Mouse (Mus musculus): ENCODE results near the gene Rbms1.

Gene Rbms1

DNA sequence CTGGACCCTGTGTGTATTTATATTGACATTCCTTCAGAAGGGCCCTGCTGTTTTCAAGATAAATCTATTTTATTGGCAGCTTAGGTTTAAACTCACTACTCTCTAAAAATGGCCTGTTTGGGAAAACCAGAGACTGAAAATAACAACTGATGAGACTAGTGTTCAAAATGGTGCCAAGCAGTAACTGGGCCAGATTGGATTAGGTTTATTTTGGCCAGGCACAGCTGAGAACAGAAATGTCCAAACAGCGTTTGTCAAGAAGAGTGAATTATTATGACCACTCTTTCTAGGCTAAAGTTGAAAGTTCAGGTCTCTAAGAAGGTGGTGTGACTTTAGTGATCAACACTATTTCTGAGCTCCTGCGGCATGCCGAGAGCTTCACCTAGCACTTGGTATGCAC, 240.0 kb downstream of the Rbms1 start:
- ChIA-PET CTCF (interaction anchor here in 2 of 4 experiments (0.6 to 1.0 kb wide), 3 partner anchors 142 to 751 kb away, joined by 3 to 4 read pairs (median 3); no protein-coding TSS in a partner anchor), POLR2A (interaction anchor here in 1 of 4 experiments (0.6 kb wide), 1 partner anchor 144 kb away, joined by 3 read pairs; no protein-coding TSS in a partner anchor)

DNA sequence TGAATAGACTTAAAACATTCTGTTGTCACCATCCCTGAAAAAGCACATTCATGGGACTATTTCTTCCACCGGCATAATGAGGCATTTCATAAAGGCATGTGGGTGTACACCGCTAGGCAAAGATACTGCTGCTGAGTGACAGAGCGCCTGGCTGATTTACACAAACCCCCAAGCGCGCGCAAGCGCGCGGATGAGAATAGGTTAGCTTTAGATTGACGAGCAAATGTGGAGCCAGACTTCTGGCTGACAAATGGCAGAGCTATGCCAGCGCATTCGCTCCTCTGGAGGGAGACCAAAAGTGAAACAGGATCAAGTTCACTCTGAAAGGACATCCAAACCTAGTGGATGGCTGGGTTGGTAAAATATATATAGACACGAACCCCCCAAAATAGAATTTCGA, 240.5 kb downstream of the Rbms1 start, which contains the start of gene Itgb6:
TSS of gene Itgb6 (minus strand) at position 130 of the 400 bp plus-strand sequence.
- ChIA-PET CTCF (interaction anchor here in 1 of 4 experiments (0.5 to 1.0 kb wide), 3 partner anchors 182 to 751 kb away, joined by 3 to 4 read pairs (median 3); no protein-coding TSS in a partner anchor), POLR2A (interaction anchor here in 1 of 4 experiments (0.6 kb wide), 1 partner anchor 144 kb away, joined by 3 read pairs; no protein-coding TSS in a partner anchor)

DNA sequence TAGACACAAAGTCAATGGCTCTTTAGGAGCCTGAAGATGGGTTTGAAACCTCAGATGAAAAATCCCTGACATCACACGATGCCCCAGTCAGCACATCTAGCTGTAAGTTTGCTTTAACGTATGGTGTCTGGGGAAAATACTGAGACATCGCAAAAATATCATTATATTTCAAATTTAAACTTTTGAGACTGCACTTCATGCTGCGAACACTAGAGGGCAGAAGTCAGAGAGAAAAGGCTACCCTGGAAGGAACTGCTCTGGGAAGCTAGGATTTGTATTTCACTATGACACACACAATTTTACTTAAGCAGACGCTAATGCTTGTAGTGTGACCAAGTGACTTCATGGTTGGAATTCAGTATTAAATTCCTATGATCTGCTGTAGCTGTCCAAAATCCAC, 242.1 kb downstream of the Rbms1 start:
- ChIA-PET CTCF (interaction anchor here (0.6 to 2.0 kb wide), 13 partner anchors 9 to 734 kb away, joined by 3 to 14 read pairs (median 3); no protein-coding TSS in a partner anchor), POLR2A (interaction anchor here in 3 of 4 experiments (0.5 to 1.7 kb wide), 5 partner anchors 9 to 765 kb away, joined by 3 to 4 read pairs (median 3); no protein-coding TSS in a partner anchor)

DNA sequence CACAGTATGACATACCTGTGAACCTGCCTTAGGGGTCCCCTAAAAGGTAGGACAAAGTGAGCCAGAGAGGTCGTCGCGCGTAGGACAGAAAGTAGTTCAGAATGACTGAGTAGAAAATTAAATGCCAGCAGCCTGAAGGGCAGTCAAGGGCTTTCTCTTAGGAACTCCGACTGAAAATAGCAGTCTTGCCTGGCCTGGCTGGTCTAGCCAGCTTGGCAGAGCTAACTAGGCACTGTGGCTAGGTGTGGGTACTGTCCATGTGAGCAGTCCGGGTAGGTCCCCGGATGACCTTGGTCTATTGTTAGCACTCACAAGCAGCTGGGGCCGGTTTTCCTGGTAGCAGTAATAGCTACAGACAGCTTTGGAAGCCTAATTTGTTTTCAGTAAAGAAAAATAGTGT, 242.8 kb downstream of the Rbms1 start:
- POLR2A ChIA-PET, result interaction anchor here in 3 of 4 experiments (0.6 to 1.7 kb wide), 4 partner anchors 10 to 220 kb away, joined by 3 to 4 read pairs (median 4); no protein-coding TSS in a partner anchor

DNA sequence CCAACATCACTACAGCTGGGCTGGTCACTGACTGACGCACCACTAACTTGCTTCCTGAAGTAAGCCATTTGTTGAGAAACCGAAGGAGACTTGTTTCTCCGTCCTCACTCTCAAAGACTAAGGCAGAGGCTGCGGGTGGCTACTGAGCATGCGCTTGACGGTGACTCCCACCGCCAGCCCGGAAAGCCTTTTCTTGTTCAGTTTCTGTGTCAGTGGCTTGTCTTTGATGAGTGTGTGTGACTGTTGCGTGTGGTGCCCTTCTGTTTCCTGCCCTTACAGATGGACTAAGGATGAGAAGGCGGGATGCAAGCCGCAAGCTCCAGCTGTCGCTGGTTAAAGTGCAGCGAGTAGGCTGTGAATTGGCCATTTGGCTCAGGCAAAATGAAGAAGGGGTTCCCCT, 245.6 kb downstream of the Rbms1 start:
- POLR2A ChIA-PET, result interaction anchor here in 1 of 4 experiments (0.9 kb wide), 1 partner anchor 47 kb away, joined by 3 read pairs; no protein-coding TSS in a partner anchor
- CTCF ChIA-PET, result no interaction called here

More for the DNA sequence above, 242.8 kb downstream of the Rbms1 start:
- CTCF ChIA-PET, result interaction anchor here (0.6 to 2.0 kb wide), 13 partner anchors 9 to 1927 kb away, joined by 3 to 14 read pairs (median 3); no protein-coding TSS in a partner anchor

DNA sequence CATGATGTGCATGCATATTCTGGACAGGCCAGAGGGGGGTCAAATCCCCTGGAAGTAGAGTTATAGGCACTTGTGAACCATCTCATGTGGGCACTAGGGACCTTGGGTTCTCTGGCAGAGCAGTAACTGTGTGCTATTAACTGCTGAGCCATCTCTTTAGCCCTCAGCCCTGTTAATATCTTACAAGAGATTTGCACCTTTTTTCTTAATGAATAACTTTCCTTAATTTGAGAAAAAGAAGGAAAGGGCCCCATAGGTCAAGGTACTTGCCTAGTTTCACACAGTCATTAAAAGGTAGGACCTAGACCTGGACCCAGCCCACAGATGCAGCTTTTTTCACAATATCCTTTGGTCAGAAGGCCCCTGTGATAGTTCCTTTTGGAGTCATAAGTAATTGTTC, 246.4 kb downstream of the Rbms1 start:
- POLR2A ChIA-PET, result no interaction called here

DNA sequence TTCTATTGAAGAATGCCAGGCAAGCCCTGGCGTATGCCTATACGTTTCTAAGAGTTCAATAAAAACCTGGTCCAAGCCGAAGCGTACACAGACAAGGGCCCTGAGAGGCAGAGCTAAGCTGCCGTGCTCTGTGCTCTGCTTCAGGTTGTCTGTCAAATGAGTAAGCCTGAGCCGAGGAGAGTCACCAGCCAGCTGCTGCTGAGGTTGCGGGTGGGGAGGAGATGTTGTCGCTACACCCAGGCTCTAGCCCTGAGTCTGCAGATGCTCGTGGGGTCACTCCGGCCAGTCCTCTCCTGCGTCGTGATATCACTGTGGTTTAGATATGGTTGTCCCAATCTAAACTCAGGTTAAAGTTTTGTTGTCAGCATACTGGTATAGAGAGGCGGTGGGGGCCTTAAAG, 247.2 kb downstream of the Rbms1 start:
- POLR2A ChIA-PET, result no interaction called here
- CTCF ChIA-PET, result no interaction called here

More for the DNA sequence above, 246.4 kb downstream of the Rbms1 start:
- CTCF ChIA-PET, result interaction anchor here in 1 of 4 experiments (0.5 kb wide), 1 partner anchor 14 kb away, joined by 3 read pairs; no protein-coding TSS in a partner anchor

DNA sequence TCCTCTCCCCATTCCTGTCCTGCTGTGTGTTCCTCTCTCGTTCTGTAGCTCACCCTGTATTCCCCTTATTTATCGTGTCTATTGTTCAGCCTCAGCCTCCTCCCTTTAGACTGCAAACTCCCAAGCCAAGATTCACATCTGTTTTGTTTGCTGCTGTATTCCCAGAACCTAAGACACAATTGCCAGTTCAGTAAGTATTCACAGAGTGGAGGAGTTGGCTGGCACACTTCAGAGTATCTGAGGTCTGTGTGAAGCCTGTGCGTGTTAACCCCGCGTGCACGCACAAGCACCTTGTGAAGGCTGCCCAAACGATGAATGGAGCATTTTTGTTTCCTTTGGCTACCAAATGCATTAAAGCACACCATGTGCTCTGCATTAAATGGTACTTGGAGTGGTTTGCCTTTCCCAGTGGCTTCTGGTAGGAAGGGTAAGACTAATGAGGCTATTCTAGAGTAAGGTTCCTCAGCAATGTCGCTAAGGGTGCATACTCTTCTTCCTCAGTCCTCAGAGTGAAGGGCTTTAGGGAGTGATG, 248.0 kb downstream of the Rbms1 start:
- ChIA-PET POLR2A (no interaction called here), CTCF (no interaction called here)

DNA sequence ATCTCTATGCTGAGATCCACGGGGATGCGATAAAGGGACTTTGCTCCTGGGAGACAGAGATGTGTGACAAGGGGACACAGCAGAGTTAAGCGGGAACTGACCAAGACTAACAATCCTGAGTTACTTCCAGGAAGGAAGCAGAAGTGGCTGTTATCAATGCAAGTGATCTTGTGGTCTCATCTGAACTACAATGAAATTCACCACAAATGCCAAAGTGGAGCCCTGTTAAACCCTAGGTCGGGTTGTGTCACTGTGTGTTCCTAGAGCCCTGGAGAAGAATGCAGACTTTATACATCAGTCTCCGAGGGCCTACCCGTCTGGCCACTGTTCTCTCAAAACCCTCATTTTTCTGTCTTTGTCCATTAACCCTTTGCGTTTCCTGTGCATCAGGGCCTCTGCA, 248.5 kb downstream of the Rbms1 start:
- POLR2A ChIA-PET, result no interaction called here

DNA sequence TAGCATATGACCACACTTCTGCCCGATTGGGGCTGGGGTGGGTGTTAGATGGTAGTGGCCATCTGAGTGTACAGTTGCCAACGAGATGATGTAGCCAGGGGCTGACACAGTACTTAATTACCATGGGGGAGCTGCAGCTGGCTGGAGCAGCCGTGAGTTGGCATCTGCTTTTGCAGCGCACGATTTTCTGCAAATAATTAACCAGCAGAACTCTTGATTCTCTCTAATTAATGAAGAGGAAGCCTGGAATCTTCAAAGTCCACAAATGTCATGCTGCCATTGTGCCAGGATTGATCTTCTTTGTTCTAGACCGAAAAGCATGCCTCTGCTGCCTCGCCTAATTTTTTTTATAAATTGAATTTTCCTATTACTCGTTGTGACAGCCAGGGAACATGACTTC, 249.1 kb downstream of the Rbms1 start:
- POLR2A ChIA-PET, result interaction anchor here in 1 of 4 experiments (0.6 kb wide), 1 partner anchor 568 kb away, joined by 4 read pairs; no protein-coding TSS in a partner anchor
- CTCF ChIA-PET, result interaction anchor here in 1 of 4 experiments (0.6 kb wide), 1 partner anchor 369 kb away, joined by 4 read pairs; no protein-coding TSS in a partner anchor

More for the DNA sequence above, 248.5 kb downstream of the Rbms1 start:
- CTCF ChIA-PET, result no interaction called here

DNA sequence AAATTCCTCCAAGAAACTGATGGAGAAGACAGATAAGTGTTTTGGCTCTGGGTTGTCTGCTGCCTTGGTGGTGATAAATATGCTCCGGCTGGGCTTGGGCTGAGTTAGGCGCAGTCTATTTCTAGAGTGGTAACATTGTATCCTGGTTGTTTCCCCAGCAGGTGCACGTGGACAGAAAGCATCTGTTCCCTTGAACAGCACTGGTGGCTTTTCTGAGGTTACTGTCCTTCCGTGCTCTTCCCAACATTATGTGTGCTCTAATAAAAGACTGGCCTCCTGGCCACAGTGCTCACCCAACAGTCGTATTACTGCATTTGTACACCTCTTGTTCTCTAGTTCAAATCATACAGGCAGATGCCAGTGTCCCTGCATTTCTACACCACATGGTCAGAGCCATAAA, 250.1 kb downstream of the Rbms1 start:
- ChIA-PET CTCF (interaction anchor here in 1 of 4 experiments (0.6 kb wide), 1 partner anchor 370 kb away, joined by 4 read pairs; no protein-coding TSS in a partner anchor), POLR2A (interaction anchor here in 1 of 4 experiments (0.6 kb wide), 1 partner anchor 569 kb away, joined by 4 read pairs; no protein-coding TSS in a partner anchor)

DNA sequence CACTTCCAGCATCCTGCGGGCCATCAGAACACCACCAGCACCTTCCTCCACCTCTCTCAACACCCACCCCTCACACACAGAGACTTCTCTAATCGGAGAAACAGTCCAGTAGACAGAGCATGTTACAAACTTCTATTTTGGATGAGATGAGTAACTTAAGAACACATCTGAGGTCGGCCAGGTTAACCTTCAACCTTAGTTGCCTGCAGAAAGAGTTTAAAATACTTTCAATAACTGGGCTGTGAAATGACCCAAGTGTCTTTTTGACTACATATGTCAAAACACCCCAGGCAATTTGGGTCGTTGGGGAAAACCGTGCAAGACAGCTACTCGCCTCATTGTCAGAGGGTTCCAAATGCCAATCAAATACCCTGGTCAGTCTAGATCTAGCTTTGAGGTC, 250.5 kb downstream of the Rbms1 start:
- CTCF ChIA-PET, result no interaction called here

DNA sequence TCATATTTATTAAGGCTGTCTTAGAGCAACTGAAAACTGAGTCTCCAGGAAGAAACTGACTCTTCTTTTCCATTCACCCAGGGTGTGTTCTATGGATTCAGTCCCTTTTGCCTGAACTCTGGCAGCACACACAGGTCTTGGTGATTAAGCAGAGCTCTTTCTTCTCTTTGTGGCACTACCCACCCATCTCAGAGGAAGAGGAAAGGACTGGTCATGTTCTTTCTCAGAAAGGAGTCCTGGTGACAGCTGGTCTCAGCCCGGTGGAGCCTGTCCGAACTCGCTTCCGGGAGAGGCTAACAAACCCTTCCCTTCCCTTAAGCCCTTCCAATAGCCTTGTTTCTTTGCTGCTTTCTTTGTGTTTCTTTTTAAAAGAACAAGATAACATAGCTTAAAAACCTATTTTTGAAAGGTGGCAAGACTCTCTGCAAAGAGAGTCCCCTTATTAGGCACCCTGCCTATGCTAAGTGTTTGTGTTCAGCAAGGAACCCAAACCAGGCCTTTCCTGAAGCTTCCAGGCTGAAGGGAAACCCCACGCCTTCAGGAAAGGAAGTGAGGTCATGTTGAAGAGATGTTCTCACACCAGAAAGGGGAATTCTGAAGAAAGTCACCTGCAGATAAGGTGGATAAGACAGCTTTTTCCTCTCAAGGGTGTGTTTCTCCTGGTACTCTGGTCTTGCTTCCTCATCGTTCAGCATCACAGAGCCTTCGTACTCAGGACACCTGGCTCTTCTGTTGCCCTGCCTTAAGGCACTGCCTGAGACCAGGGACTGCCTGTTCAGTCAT, 251.7 kb downstream of the Rbms1 start:
- CTCF ChIA-PET, result interaction anchor here in 1 of 4 experiments (1.2 kb wide), 1 partner anchor 9 kb away, joined by 3 read pairs; no protein-coding TSS in a partner anchor
- POLR2A ChIA-PET, result interaction anchor here in 2 of 4 experiments (0.6 to 0.7 kb wide), 3 partner anchors 96 to 653 kb away, joined by 3 to 5 read pairs (median 4); no protein-coding TSS in a partner anchor

More for the DNA sequence above, 250.5 kb downstream of the Rbms1 start:
- POLR2A ChIA-PET, result interaction anchor here in 1 of 4 experiments (0.7 kb wide), 1 partner anchor 358 kb away, joined by 3 read pairs; no protein-coding TSS in a partner anchor

DNA sequence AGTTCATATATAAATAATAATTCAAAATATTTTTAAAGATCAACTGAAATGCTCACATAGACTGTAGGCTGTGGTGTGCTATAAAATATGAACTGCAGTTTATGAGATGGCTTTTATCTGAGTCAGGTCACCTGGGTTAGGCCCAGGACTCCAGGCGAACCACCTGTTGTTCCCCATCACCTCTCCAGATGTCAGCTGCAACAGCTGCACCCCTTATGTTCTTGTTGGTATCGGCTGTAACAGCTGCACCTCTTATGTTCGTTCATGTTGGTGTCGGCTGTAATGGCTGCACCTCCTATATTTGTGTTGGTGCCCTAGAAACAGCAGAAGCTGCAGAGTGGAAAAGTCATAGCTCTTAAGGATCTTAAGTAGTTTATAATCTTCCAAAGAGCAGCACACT, 252.7 kb downstream of the Rbms1 start:
- ChIA-PET CTCF (no interaction called here), POLR2A (no interaction called here)

DNA sequence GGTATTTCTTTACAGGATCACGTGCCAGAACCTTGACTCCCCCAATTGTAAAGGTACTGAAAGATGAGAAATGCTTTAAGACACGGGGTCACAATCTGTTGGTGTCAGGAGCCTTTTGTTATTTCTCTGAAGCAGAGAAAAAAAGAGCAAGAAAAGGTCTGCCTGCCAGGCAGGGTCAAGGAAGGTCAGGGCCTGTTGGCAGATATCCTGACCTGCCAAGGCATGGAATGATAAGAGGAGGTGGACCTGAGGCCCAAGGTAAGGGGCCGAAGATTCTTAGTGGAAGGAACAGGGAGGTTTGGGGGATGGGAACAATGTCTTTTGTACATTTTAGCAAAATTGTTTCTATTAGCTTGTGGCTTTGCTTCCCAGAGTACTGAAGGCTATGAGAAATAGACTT, 254.3 kb downstream of the Rbms1 start:
- POLR2A ChIA-PET, result no interaction called here
- CTCF ChIA-PET, result interaction anchor here in 1 of 4 experiments (0.6 kb wide), 1 partner anchor 712 kb away, joined by 3 read pairs; no protein-coding TSS in a partner anchor

DNA sequence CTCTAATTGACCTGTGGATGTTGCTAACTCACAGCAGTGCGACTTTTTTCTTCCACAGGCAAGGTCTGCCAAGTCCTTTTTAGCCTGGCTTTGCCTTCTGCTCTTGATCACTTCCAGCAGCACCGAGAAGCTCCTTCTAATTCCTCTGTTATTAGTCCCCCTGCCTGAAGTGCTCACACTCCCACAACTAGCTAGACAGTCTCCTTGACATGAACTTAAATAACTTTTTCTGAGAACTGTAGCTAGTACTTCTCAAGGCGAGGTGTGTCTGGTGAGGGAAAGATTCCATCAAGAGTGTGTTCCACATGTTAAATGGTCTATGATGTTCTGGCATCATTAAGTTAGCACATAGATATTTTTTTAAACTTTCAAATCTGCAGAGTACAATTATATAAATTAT, 256.1 kb downstream of the Rbms1 start:
- CTCF ChIA-PET, result no interaction called here
- POLR2A ChIA-PET, result interaction anchor here in 1 of 4 experiments (0.6 kb wide), 1 partner anchor 213 kb away, joined by 6 read pairs; no protein-coding TSS in a partner anchor

DNA sequence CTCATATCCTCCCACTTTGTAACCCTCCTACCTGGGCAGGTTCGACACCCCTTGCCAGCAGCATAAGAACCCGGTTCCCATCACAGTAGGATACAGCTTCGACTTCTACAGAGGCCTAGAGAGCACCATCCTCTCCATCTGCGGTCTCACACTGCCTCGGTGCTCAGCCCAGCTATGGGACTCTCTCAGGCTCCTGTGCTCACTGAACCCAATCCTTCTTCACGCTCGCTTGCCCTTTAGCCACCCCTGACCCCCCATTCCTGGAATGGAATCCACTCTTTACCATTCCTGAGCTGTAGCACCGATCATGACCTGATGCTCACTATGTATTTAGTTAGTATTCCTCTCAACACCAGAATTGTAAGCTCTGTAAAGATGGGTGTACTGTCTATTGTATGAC, 257.6 kb downstream of the Rbms1 start:
- ChIA-PET POLR2A (interaction anchor here in 1 of 4 experiments (0.6 kb wide), 1 partner anchor 131 kb away, joined by 4 read pairs; no protein-coding TSS in a partner anchor), CTCF (interaction anchor here in 1 of 4 experiments (1.5 kb wide), 1 partner anchor 749 kb away, joined by 3 read pairs; no protein-coding TSS in a partner anchor)

DNA sequence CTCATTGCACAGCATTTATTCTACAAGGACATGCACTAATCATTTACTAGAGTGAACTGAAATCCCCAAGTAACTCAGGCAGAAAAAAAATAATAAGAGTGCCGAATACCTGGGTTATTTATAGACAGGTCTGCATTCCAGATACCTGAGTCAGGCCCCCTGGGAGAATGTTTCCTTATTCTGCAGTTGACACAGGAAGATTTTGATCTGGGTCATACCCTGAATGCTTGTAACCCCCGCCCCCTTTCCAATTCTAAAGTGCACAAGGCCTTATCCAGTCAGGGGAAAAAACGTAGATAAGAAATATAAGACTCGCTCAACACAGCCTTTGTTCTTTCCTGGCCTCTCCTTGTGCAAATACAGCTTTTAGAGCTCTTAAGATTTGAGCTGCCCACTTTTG, 259.7 kb downstream of the Rbms1 start:
- POLR2A ChIA-PET, result no interaction called here
- CTCF ChIA-PET, result interaction anchor here in 1 of 4 experiments (1.5 kb wide), 1 partner anchor 18 kb away, joined by 5 read pairs; no protein-coding TSS in a partner anchor

DNA sequence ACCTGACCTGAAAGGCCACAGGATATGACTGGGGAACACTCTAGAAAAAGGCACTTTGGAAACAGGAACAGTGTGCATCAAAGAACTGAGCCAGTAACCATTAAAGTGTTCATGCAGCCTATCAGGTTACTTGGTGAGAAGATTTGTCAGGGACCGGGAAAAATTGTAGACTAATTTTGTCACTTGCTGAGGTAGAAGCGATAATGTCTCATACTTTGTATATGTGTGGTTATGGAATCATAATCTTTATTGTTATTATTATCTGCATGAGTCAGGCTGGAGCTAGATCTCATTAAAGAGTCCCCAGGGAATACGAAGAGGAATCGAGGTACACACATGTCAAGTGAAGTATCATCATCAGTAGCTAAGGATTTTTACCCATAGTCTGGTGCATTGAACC, 262.0 kb downstream of the Rbms1 start:
- CTCF ChIA-PET, result interaction anchor here in 1 of 4 experiments (0.5 kb wide), 1 partner anchor 913 kb away, joined by 3 read pairs; no protein-coding TSS in a partner anchor
- POLR2A ChIA-PET, result no interaction called here
